Mouse (Mus musculus) thymus, postnatal 14 days (tissue): ENCODE measurements around the gene Gys1.
"Not testable (repeated sequence)": the region's sequence is repeated elsewhere in the genome, so short reads cannot be mapped to it uniquely, and the experiment has no call there.

ENCODE experiments used
- DNase-seq: peaks from one replicate; pipeline ENCODE4 v3.0.0; 2021

Gene Gys1

GRCm38 (mm10) chr7:45481374-45481927 is 46.8 kb downstream of the Gys1 start, which contains the start of gene Tulp2:
Gene Tulp2, plus strand, starts transcription at chr7:45481877.
- DNase-seq, result peak; percentile 82

- no peak for DNase-seq
Observed at GRCm38 (mm10) chr7:45482166-45482565, 47.5 kb downstream of the Gys1 start.

GRCm38 (mm10) chr7:45484985-45485384 is 50.3 kb downstream of the Gys1 start:
- DNase-seq, result not testable (repeated sequence)

DNA sequence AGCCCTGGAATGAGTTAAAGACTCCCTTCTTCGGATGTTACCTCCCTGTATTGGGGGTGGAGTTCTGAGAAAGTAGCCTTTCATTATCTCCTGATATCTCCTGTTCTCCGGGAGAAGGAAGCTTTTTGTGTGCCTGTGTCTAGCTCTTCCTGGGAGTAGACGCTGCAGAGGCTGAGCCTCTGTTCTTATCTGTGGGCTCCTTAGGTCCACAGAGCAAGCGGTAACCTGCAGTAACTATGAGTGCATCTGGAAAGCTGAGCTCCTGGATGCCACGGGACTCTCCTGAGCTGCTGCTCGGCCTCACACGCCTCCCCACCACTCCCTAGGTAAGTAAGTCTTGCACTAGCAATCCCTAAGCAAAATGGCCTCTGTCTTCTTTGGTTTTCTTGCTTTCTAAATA is 51.5 kb downstream of the Gys1 start:
- no peak for DNase-seq

DNA sequence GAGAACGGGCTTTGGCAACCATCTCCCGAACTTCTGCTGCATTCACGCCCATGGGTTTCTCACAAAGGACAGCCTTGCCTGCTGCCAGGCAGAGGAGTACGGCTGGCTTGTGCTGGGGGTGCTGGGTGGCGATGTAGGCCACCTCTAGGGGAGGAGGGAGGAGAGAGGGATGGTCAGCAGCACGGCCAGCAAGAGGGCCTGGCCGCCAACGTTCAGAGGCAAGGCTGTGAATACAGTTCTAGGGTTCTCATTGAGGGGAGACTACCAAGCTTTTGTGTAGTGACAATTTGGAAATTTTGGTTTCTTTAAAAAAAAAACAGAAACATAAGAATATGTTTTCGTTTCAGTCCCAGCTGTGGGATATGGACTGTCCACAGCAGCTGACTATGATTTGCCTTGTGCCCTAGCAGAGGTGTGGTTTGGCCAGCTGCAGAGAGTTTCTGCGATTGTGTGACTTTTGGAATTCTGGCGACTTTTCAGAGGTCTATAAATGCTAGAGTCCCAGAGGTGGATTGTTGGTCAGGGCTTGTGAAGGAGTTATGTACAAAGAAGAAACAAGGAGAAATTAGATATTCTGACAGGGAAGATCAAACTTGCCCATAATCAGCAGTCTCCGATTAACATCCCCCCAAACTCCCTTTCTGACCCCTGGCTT is 52.2 kb downstream of the Gys1 start, which contains the start of gene Gm45808:
Gene Gm45808, minus strand, starts transcription at position 51 of the 655 bp plus-strand sequence.
- no peak for DNase-seq

GRCm38 (mm10) chr7:45487861-45488292 is 53.2 kb downstream of the Gys1 start:
- no peak for DNase-seq

- DNase-seq, result peak; percentile 48
Observed at GRCm38 (mm10) chr7:45488293-45489204, 53.9 kb downstream of the Gys1 start, which contains the start of gene Dhdh. Gene Dhdh, minus strand, starts transcription at chr7:45488805.

DNA sequence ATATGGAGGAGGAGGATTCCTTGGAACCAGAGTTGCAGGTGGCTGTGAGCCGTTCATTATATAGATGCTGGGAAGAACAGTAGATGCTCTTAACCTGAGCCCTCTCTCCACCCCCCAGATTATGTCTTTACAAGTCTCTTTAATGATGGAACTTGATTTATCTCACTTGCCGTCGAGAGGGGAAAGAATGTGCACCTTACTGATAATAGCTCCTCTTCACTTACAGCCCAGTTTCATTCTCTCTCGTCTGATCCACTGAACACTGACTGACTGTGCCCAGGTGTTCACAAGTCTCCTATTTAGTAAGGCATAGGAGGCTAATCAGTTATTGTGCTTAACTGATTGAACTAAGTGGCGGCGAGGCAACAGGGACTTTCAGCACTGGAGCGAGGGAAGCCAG is 54.9 kb downstream of the Gys1 start:
- DNase-seq, result no peak

DNA sequence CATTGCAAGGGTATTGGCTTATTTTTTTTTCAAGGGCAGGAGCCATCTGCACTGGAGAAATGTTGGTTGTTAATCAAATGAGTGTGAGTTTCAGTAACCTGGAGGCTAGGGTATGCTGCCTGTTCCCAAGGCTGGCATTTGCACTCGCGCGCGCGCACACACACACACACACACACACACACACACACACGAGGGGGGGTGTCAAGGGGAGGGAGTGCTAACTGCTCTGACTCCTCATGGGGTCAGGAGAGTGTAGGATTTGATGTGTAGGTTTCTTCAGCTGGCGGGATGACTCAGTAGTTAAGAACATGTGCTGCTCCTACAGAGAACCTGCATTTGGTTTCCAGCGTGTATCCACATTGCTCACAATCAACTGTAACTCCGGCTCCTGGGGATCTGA is 56.2 kb downstream of the Gys1 start:
- DNase-seq, result no peak

DNA sequence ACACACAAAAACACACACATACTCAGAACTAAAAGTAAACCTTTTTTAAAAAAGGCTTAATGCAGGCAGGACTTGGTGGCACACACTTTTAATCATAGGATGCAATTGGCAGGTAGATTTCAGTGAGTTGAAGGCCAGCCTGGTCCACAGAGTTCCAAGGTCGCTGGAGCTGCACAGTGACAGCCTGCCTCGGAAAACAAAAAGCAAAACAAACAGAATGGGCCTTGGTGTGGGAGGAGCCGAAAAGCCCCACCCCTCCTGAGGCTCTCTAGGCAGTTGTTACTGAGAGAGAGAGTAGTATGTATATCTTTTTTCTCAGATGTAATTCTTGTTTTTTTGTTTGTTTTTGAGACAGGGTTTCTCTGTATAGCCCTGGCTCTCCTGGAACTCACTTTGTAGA is 56.6 kb downstream of the Gys1 start:
- no peak for DNase-seq

GRCm38 (mm10) chr7:45492225-45492844 is 57.7 kb downstream of the Gys1 start:
- no peak for DNase-seq

GRCm38 (mm10) chr7:45492951-45493350 is 58.3 kb downstream of the Gys1 start:
- DNase-seq, result no peak

- no peak for DNase-seq
Observed at GRCm38 (mm10) chr7:45494548-45494947, 59.9 kb downstream of the Gys1 start.

GRCm38 (mm10) chr7:45498427-45498826 is 63.8 kb downstream of the Gys1 start:
- no peak for DNase-seq
